Mouse (Mus musculus) lung, adult 10 weeks (tissue): Measurements from ENCODE around the gene Adcyap1. TPM values are rescaled to one million over a fixed set of nuclear protein-coding genes. Genes with fewer than 3 reads are reported as not detected.

Source experiments
- polyA plus RNA-seq: library from polyadenylated mRNA; stranded (reverse); fragments of 350-450 nt; fragmentation: Illumina TruSeq; extraction: RNeasy Lipid Tissue Mini Kit (QIAGEN cat#74804); gene quantifications from one replicate; pipeline ENCODE4 v1.2.3, GENCODE M21; 2014; ENCODE audit warnings: low read depth, low replicate concordance; ENCODE audit not compliant: insufficient read depth

Gene Adcyap1
- polyA plus RNA-seq = not detected

DNA sequence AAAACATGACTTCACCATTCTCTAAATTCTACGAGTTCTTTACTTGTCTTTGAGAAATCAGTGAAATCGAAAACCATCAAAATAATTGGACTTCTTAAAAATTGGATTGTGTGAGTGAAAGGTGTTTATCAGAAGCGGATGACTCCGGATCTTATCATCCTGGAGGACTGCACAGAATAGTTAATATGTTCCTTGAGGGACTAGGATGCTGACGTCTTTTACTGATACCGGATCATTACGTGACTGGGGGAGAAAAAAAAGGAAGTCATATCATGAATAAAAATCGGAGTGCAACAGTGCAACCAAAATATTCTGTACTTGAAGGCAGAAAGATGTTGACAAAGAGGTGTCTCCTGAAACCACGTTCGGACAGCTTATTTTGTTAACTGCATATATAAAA lies at the start of gene Adcyap1:
Adcyap1 (plus strand) TSS at position 301 of the 400 bp plus-strand sequence.

